In genomic region chr19:41791384-41791783, GRCm38 (mm10) we compare ENCODE assay signal across 13 mouse cellular contexts. TPM values are rescaled to one million over a fixed set of nuclear protein-coding genes. Genes with fewer than 3 reads are reported as not detected.
DNase-seq lines count a peak whose midpoint lies in the region; ATAC-seq and TF ChIP-seq lines count a peak whose summit lies in the region.
"Had no signal": no experiment of that assay in that cellular context is flagged by ENCODE, and none has a peak within 500 bp of the region (broad histone marks: within the 10 kb centered on the region; RNA-seq: fewer than 3 reads in every experiment).

No protein-coding gene starts in this region.

- DNase-seq in layer of hippocampus, adult 2 months (ENCODE audit: low spot score in 2 of 2), result no peak
- no peak for DNase-seq in layer of hippocampus, postnatal 36 days
- DNase-seq in CH12.LX (ENCODE audit: extremely low read depth), result no peak
- DNase-seq in G1E (ENCODE audit: low spot score), result no peak
- DNase-seq in induced T-regulatory cell, adult 2 months (ENCODE audit: low read depth), result peak; percentile 31
- DNase-seq in cerebellum, postnatal 4 days (ENCODE audit: low spot score in 2 of 2), result no peak
- DNase-seq in adrenal gland, postnatal 25 days, result no peak
- DNase-seq: cerebellum, adult 9-11 months; kidney, adult 9 months; lung, postnatal 36 days; thymus, adult 18-20 months had no signal

- no peak for TF ChIP-seq POLR2A in CH12.LX (IDR thresholded peaks at IDR 0.05; ENCODE audit: low read depth, low read length)

- no peak for ATAC-seq in G1E (ENCODE audit: extremely low read depth, insufficient number of reproducible peaks, low FRiP score, poor library complexity, severe bottlenecking)

- H3K36me3 ChIP-seq in CH12.LX (replicated peaks in 1 of 2; ENCODE audit: control insufficient read depth in 1 of 2, insufficient read depth in 1 of 2, low read length in 1 of 2) (peaks cover 9 to 43% of the 10 kb centered on the region in 2 experiments), G1E (replicated peaks) (peaks cover 55% of the 10 kb centered on the region)

- H3K4me1 ChIP-seq in CH12.LX (ENCODE audit: control insufficient read depth in 1 of 2, insufficient read depth in 2 of 2), result no peaks in the 10 kb centered on the region
- H3K4me1 ChIP-seq in G1E (ENCODE audit: insufficient read depth, low read depth, low read length), result peaks cover 65% of the 10 kb centered on the region

- TF ChIP-seq RAD21 in CH12.LX (IDR thresholded peaks at IDR 0.05; ENCODE audit: low read depth, low read length), result peak; percentile 30

- no peak overlapping the region for H3K4me3 ChIP-seq in layer of hippocampus, adult 2 months
- H3K4me3 ChIP-seq in CH12.LX (replicated peaks in 1 of 3; ENCODE audit: low read depth in 2 of 3, low read length in 2 of 3, poor library complexity in 1 of 3) (no peak overlapping the region), G1E (ENCODE audit: low read depth, low read length) (no peak overlapping the region)
- H3K4me3 ChIP-seq: embryonic facial prominence, embryonic 15.5 days; hindbrain, embryonic 10.5 days had no signal

- TF ChIP-seq CTCF in layer of hippocampus, adult 2 months (conservative IDR thresholded peaks at IDR 0.05), result peak; percentile 57
- TF ChIP-seq CTCF in CH12.LX (conservative IDR thresholded peaks at IDR 0.05 in 1 of 2, IDR thresholded peaks at IDR 0.05 in 1 of 2; ENCODE audit: low read depth in 2 of 2, low read length in 2 of 2) (peak; percentile 16 to 49; a peak in 2 of 4 replicates), G1E (IDR thresholded peaks at IDR 0.05; ENCODE audit: low read depth, low read length) (peak; percentile 7; the same call in 1 of the 2 replicates)

- dilution Hi-C loops in CH12.LX (cut with MboI; ENCODE audit: extremely low pct_ligation_motif_present, extremely low pct_unique_long_range_greater_than_20kb, low sequenced_read_pairs), result no loop called here

- no peaks in the 10 kb centered on the region for H3K27me3 ChIP-seq in CH12.LX (replicated peaks)
- no peaks in the 10 kb centered on the region for H3K27me3 ChIP-seq in G1E (ENCODE audit: insufficient read depth, low read length)
- H3K27me3 ChIP-seq: embryonic facial prominence, embryonic 15.5 days had no signal

- no peaks in the 10 kb centered on the region for H3K9me3 ChIP-seq in CH12.LX (replicated peaks; ENCODE audit: low read length)
- H3K9me3 ChIP-seq in G1E (replicated peaks), result no peaks in the 10 kb centered on the region
- H3K9me3 ChIP-seq: embryonic facial prominence, embryonic 15.5 days; hindbrain, embryonic 10.5 days had no signal

- H3K27ac ChIP-seq in layer of hippocampus, adult 2 months, result no peak overlapping the region
- H3K27ac ChIP-seq in CH12.LX (ENCODE audit: insufficient read depth, low read depth), result no peak overlapping the region
- H3K27ac ChIP-seq: embryonic facial prominence, embryonic 15.5 days; hindbrain, embryonic 10.5 days had no signal

- no peak overlapping the region for H3K4me2 ChIP-seq in CH12.LX (ENCODE audit: insufficient read depth, low read depth, poor library complexity, severe bottlenecking)
- H3K4me2 ChIP-seq: embryonic facial prominence, embryonic 15.5 days had no signal

- in situ Hi-C loops in CH12.LX (cut with MboI; ENCODE audit: low pct_ligation_motif_present, low pct_unique_long_range_greater_than_20kb, low sequenced_read_pairs), result no loop called here

- no peak overlapping the region for H3K9ac ChIP-seq in CH12.LX (ENCODE audit: insufficient read depth, low read depth)
- H3K9ac ChIP-seq: embryonic facial prominence, embryonic 15.5 days had no signal

- H3K79me2 ChIP-seq in CH12.LX (replicated peaks; ENCODE audit: control insufficient read depth, extremely low read depth, insufficient read depth, poor library complexity, severe bottlenecking), result peaks cover 3% of the 10 kb centered on the region; the same call in 1 of the 2 replicates

- TF ChIP-seq EP300 in CH12.LX (IDR thresholded peaks at IDR 0.05; ENCODE audit: low read length), result no peak

TF ChIP-seq in CH12.LX, 34 proteins besides CTCF, POLR2A, EP300 and RAD21:
- TF ChIP-seq ZNF384 (IDR thresholded peaks at IDR 0.05; ENCODE audit: low read depth, low read length) (no peak), MAFK (IDR thresholded peaks at IDR 0.05; ENCODE audit: insufficient replicate concordance, low read length) (no peak)

RNA-seq across cellular contexts. Expression of gene Arhgap19, which starts 10.5 kb away (rescaled TPM):
- 1 to 10 TPM; 2.2 to 2.5 TPM for total RNA-seq in layer of hippocampus, adult 2 months (2021)
- 1 to 10 TPM; 2.9 to 3.0 TPM for total RNA-seq in layer of hippocampus, postnatal 36 days (2021)
- total RNA-seq in CH12.LX (2012; rRNA removed) (20.4 TPM in 2 replicates), CH12.LX (2014; rRNA removed) (36.8 and 37.9 TPM in 2 replicates), G1E (2014; fragmentation: Nextera tagmentation) (66.1 and 95.6 TPM in 2 replicates), G1E (2017) (41.0 and 46.9 TPM in 2 replicates)
- polyA plus RNA-seq in CH12.LX (2012; ENCODE audit: insufficient read length, low read depth) (27.8 and 30.1 TPM in 2 replicates), G1E (2012) (6.9 and 9.0 TPM in 2 replicates)
- total RNA-seq in adrenal gland, postnatal 25 days (2021), result 5.6 and 6.1 TPM in 2 replicates

RNA-seq across cellular contexts. Expression of gene Frat1, which starts 38.4 kb away (rescaled TPM):
- total RNA-seq in layer of hippocampus, adult 2 months (2021), result 10 to 100 TPM; 22.0 to 27.1 TPM
- total RNA-seq in layer of hippocampus, postnatal 36 days (2021), result 10 to 100 TPM; 17.5 to 20.5 TPM
- total RNA-seq in CH12.LX (2012; rRNA removed) (0.80 and 2.0 TPM in 2 replicates), CH12.LX (2014; rRNA removed) (0.70 and 0.96 TPM in 2 replicates), G1E (2014; fragmentation: Nextera tagmentation) (11.4 and 13.5 TPM in 2 replicates), G1E (2017) (17.9 and 19.8 TPM in 2 replicates)
- polyA plus RNA-seq in CH12.LX (2012; ENCODE audit: insufficient read length, low read depth) (0.64 and 0.94 TPM in 2 replicates), G1E (2012) (41.1 and 52.6 TPM in 2 replicates)
- total RNA-seq in adrenal gland, postnatal 25 days (2021), result 7.7 and 11.1 TPM in 2 replicates

RNA-seq across cellular contexts. Expression of gene Slit1, which starts 47.9 kb away (rescaled TPM):
- 100 to 1,000 TPM; 232 to 244 TPM for total RNA-seq in layer of hippocampus, adult 2 months (2021)
- total RNA-seq in layer of hippocampus, postnatal 36 days (2021), result 100 to 1,000 TPM; 212 to 242 TPM
- total RNA-seq in CH12.LX (2012; rRNA removed) (0.21 and 0.30 TPM in 2 replicates), CH12.LX (2014; rRNA removed) (0.05 TPM in 1 of 2 replicates, not detected in the other), G1E (2014; fragmentation: Nextera tagmentation) (not detected in 2 replicates), G1E (2017) (0.11 TPM in 1 of 2 replicates, not detected in the other)
- polyA plus RNA-seq in CH12.LX (2012; ENCODE audit: insufficient read length, low read depth) (0.16 TPM in 1 of 2 replicates, not detected in the other), G1E (2012) (0.04 TPM in 1 of 2 replicates, not detected in the other)
- 8.5 and 11.1 TPM in 2 replicates for total RNA-seq in adrenal gland, postnatal 25 days (2021)

RNA-seq across cellular contexts. Expression of gene Frat2, which starts 56.5 kb away (rescaled TPM):
- 10 to 100 TPM; 10.7 to 11.7 TPM for total RNA-seq in layer of hippocampus, adult 2 months (2021)
- total RNA-seq in layer of hippocampus, postnatal 36 days (2021), result 10 to 100 TPM; 14.0 to 16.4 TPM
- total RNA-seq in CH12.LX (2012; rRNA removed), result 0.67 and 1.0 TPM in 2 replicates
- 0.55 and 0.68 TPM in 2 replicates for total RNA-seq in CH12.LX (2014; rRNA removed)
- 1.2 and 1.3 TPM in 2 replicates for polyA plus RNA-seq in CH12.LX (2012; ENCODE audit: insufficient read length, low read depth)
- total RNA-seq in G1E (2014; fragmentation: Nextera tagmentation), result 15.3 and 17.8 TPM in 2 replicates
- 23.4 and 30.4 TPM in 2 replicates for total RNA-seq in G1E (2017)
- polyA plus RNA-seq in G1E (2012), result 42.6 and 60.2 TPM in 2 replicates
- 4.0 and 6.6 TPM in 2 replicates for total RNA-seq in adrenal gland, postnatal 25 days (2021)

Comparison
In these comparisons a context has a peak if more than half of its experiments do, and no peak if none do; other contexts are left out.
1. CTCF ChIP-seq: peak in every context shown above with its lines; median percentile 57 in layer of hippocampus, adult 2 months; 32 in CH12.LX; 7 in G1E.
2. RNA of gene Slit1, which starts 47.9 kb away (total RNA-seq): 232 to 244 TPM in layer of hippocampus, adult 2 months and 212 to 242 TPM in layer of hippocampus, postnatal 36 days; 8.5 to 11.1 TPM in adrenal gland, postnatal 25 days, 0.05 to 0.30 TPM in CH12.LX and 0.11 TPM in G1E; every median in the first group is over 10 times any median in the second.